Mouse (Mus musculus) myocyte (in vitro differentiated cells): ENCODE measurements around the gene Gm6377. TPM values are rescaled to one million over a fixed set of nuclear protein-coding genes. Genes with fewer than 3 reads are reported as not detected.
A peak's percentile ranks its signal among the peaks of the same experiment; 100 is the strongest.

Experiments
- H3K27me3 ChIP-seq: one replicate; pipeline ENCODE4 v1.6.1; 2011; ENCODE audit not compliant: control insufficient read depth, insufficient read depth, insufficient read length
- H3K36me3 ChIP-seq: one replicate; pipeline ENCODE4 v1.6.1; 2011; ENCODE audit not compliant: control insufficient read depth, insufficient read depth
- H3K4me2 ChIP-seq: one replicate; pipeline ENCODE4 v1.6.1; 2011; ENCODE audit warnings: low read depth, control low read depth
- H3K4me3 ChIP-seq: one replicate; pipeline ENCODE4 v1.5.1; 2011; ENCODE audit warnings: mild to moderate bottlenecking, control low read depth, moderate library complexity
- H3K79me2 ChIP-seq: one replicate; pipeline ENCODE4 v1.6.1; 2011; ENCODE audit not compliant: control insufficient read depth, insufficient read depth
- H3ac ChIP-seq: one replicate; pipeline ENCODE4 v1.6.1; 2011; ENCODE audit not compliant: control insufficient read depth, insufficient read length
- CEBPB ChIP-seq: IDR thresholded peaks from 2 replicates; pipeline ENCODE4 v1.6.1; 2011; ENCODE audit warnings: mild to moderate bottlenecking, moderate library complexity; ENCODE audit not compliant: poor library complexity, insufficient read depth, severe bottlenecking
- E2F4 ChIP-seq: IDR thresholded peaks from one replicate; pipeline ENCODE4 v1.6.1; 2011; ENCODE audit warnings: mild to moderate bottlenecking, control low read depth, moderate library complexity; ENCODE audit not compliant: insufficient read depth
- MAX ChIP-seq: IDR thresholded peaks from one replicate; pipeline ENCODE4 v1.6.1; 2011; ENCODE audit warnings: low read depth, mild to moderate bottlenecking, control low read depth
- MYOD1 ChIP-seq, 3 experiments: IDR thresholded peaks; one replicate each; pipeline ENCODE4 v1.6.1; 2011; ENCODE audit warnings: control low read depth in 2 of 3, low read depth in 2 of 3, mild to moderate bottlenecking in 2 of 3, moderate library complexity in 1 of 3; ENCODE audit not compliant: insufficient read length in 2 of 3, control insufficient read depth in 1 of 3
- MYOG ChIP-seq, 3 experiments: IDR thresholded peaks; one replicate each; pipeline ENCODE4 v1.6.1; 2011; ENCODE audit warnings: control low read depth in 2 of 3, low read depth in 2 of 3, mild to moderate bottlenecking in 2 of 3; ENCODE audit not compliant: insufficient read length in 2 of 3, control insufficient read depth in 1 of 3, insufficient read depth in 1 of 3
- POLR2A ChIP-seq: IDR thresholded peaks from one replicate; pipeline ENCODE4 v1.6.1; 2011; ENCODE audit warnings: low read depth, mild to moderate bottlenecking, control low read depth, moderate library complexity; ENCODE audit not compliant: insufficient read length
- POLR2AphosphoS2 ChIP-seq: IDR thresholded peaks from one replicate; pipeline ENCODE4 v1.6.1; 2011; ENCODE audit warnings: low read depth, control low read depth; ENCODE audit not compliant: insufficient read length
- REST ChIP-seq: IDR thresholded peaks from one replicate; pipeline ENCODE4 v1.6.1; 2011; ENCODE audit warnings: mild to moderate bottlenecking, control low read depth, moderate library complexity; ENCODE audit not compliant: insufficient read depth, insufficient read length
- SRF ChIP-seq: IDR thresholded peaks from one replicate; pipeline ENCODE4 v1.6.1; 2011; ENCODE audit warnings: low read depth; ENCODE audit not compliant: control insufficient read depth, insufficient read length
- TCF12 ChIP-seq: IDR thresholded peaks from one replicate; pipeline ENCODE4 v1.6.1; 2011; ENCODE audit warnings: mild to moderate bottlenecking, control low read depth; ENCODE audit not compliant: poor library complexity, insufficient read depth, severe bottlenecking
- TCF3 ChIP-seq: IDR thresholded peaks from one replicate; pipeline ENCODE4 v1.6.1; 2011; ENCODE audit warnings: low read depth, control low read depth; ENCODE audit not compliant: insufficient read length
- USF1 ChIP-seq: IDR thresholded peaks from one replicate; pipeline ENCODE4 v1.6.1; 2011; ENCODE audit warnings: low read depth, mild to moderate bottlenecking, control low read depth, moderate library complexity
- polyA plus RNA-seq: library from polyadenylated mRNA; unstranded; fragments of >200 nt; fragmentation: generic; extraction: Trizol; gene quantifications from one replicate; pipeline ENCODE4 v1.2.1, GENCODE M21; 2012; ENCODE audit warnings: missing spikeins

Gm6377 gene
- polyA plus RNA-seq, 1 experiment: not detected

DNA sequence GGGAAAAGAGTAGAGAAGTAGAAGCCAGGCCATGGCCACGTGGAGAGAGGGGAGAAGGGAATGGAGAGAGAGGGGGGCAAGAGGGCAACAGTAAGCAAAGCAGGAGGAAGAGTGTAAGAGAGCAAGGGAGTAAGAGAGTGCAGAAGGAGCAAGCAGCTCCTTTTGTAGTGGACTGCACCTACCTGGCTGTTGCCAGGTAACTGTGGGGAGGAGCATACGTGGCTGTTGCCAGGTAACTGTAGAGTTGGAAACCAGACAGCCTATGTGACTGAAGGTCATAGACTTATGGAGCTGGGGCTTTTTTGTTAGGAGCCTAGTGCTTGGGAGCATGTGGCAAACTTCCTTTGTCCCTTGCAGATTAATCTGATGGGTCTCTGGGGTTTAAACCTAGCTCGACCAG is 21.1 kb upstream of the Gm6377 start:
- no peak overlapping the region for H3K4me2 ChIP-seq
- H3K27me3 ChIP-seq: no peaks in the 10 kb centered on the region
- no peaks in the 10 kb centered on the region for H3K79me2 ChIP-seq
- no peaks in the 10 kb centered on the region for H3K36me3 ChIP-seq
- TF ChIP-seq MYOG (IDR thresholded peaks at IDR 0.05; ENCODE audit: control insufficient read depth in 1 of 3, insufficient read depth in 1 of 3, insufficient read length in 2 of 3, low read depth in 2 of 3): no peak
- no peak for TF ChIP-seq E2F4
- TF ChIP-seq REST: no peak
- TF ChIP-seq POLR2A: no peak
- TF ChIP-seq CEBPB: no peak
- no peak for TF ChIP-seq POLR2AphosphoS2
- TF ChIP-seq TCF12: no peak
- TF ChIP-seq MYOD1 (IDR thresholded peaks at IDR 0.05; ENCODE audit: control insufficient read depth in 1 of 3, insufficient read length in 2 of 3, low read depth in 2 of 3): no peak
- TF ChIP-seq TCF3: no peak
- TF ChIP-seq USF1: no peak
- TF ChIP-seq SRF: no peak
- TF ChIP-seq MAX: no peak
- H3ac ChIP-seq: no peak overlapping the region
- no peak overlapping the region for H3K4me3 ChIP-seq

DNA sequence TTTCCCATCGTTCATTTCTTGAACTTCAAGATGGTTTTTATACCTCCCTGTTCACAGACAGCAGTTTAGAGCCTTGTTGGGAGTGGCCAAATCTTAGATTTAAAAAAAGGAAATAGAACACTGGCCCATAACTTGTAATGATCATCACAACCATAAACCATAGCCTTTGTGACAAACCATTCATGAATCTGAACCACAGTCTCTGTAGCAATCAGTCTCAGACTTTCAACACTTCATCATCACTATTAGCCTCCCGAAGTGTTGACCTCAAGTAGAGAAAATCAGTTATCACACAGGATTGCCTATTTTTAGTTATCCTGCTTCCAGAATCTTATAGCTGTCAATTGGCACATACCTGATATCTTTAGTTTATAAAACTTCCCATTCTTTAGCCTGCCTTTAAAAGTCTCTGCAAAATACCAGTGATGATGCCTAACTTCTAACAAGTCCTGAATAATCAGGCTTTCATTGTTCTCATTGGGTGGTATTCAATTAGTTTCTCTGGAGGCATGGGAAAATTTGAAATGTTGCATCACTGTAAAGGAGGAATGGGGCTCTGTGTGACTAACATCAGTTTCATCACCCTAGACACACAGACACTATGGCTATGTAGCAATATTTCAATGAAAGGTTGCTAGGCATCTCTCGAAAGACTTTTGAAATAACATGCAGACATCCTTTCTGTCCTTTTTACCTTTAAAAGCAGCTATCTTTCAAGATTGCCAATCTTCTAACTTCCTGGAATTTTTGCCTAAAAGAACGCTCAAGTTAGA is 11.7 kb upstream of the Gm6377 start:
- no peaks in the 10 kb centered on the region for H3K79me2 ChIP-seq
- H3ac ChIP-seq: no peak overlapping the region
- H3K27me3 ChIP-seq: no peaks in the 10 kb centered on the region
- TF ChIP-seq CEBPB: peak; percentile 42; the same call in 1 of the 2 replicates
- TF ChIP-seq SRF: no peak
- no peak for TF ChIP-seq POLR2A
- H3K4me3 ChIP-seq: no peak overlapping the region
- no peak overlapping the region for H3K4me2 ChIP-seq
- no peaks in the 10 kb centered on the region for H3K36me3 ChIP-seq

DNA sequence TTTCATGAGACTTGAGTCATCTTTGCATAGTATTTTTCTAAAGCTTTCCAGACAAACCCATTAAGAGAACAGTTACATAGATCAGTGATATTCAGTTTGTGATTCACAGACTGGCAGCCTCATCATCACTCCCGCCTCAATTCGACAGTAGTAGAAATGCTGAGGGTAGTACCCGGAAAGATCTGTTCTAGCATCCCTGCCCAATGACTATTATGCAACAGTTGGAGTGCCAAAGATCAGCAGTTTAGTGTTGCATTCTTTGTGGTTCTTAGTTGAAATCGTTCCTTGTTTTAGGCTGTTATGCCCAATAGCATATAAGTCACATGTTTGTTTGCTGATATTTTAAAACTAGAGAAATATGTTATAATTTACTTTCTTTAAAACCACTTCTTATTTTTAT is 6.9 kb upstream of the Gm6377 start:
- Histone ChIP-seq H3ac (no peak overlapping the region), H3K4me3 (no peak overlapping the region), H3K79me2 (no peaks in the 10 kb centered on the region), H3K4me2 (no peak overlapping the region), H3K36me3 (no peaks in the 10 kb centered on the region), H3K27me3 (no peaks in the 10 kb centered on the region)
- TF ChIP-seq CEBPB (0 out of 2 replicates have a peak, but pooled peaks have one; percentile 0), MYOD1 (IDR thresholded peaks at IDR 0.05; ENCODE audit: control insufficient read depth in 1 of 3, insufficient read length in 2 of 3, low read depth in 2 of 3) (no peak)

DNA sequence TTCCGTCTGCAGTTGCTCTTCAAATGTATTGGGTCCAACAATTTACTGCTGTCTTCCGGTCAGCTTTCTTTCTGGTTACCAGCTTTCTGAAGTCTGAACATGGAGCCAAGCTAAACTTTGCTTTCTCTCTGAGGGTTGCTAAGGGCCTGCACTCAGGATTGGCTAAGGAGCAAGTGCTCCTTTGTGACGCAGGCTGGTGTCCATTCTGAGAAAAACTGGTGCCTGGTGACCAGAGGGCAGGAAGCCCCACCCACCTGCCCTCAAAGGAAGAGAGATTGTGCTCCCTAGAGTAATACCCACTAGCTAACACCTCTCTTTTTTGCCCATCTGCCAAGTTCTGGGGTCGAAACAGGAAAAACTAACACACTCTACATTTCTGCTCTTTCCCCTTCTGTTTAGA is 5.6 kb upstream of the Gm6377 start:
- Histone ChIP-seq H3K4me2 (peak overlapping the region; percentile 45), H3ac (no peak overlapping the region), H3K27me3 (no peaks in the 10 kb centered on the region), H3K79me2 (no peaks in the 10 kb centered on the region), H3K4me3 (no peak overlapping the region), H3K36me3 (no peaks in the 10 kb centered on the region)
- TF ChIP-seq MYOD1 (IDR thresholded peaks at IDR 0.05; ENCODE audit: control insufficient read depth in 1 of 3, insufficient read length in 2 of 3, low read depth in 2 of 3): no peak
- TF ChIP-seq CEBPB: no peak
- TF ChIP-seq POLR2A: no peak
- no peak for TF ChIP-seq REST
- no peak for TF ChIP-seq TCF3
- TF ChIP-seq MYOG (IDR thresholded peaks at IDR 0.05; ENCODE audit: control insufficient read depth in 1 of 3, insufficient read depth in 1 of 3, insufficient read length in 2 of 3, low read depth in 2 of 3): no peak
- no peak for TF ChIP-seq MAX
- no peak for TF ChIP-seq TCF12
- TF ChIP-seq USF1: no peak
- TF ChIP-seq POLR2AphosphoS2: no peak
- TF ChIP-seq SRF: no peak
- no peak for TF ChIP-seq E2F4

DNA sequence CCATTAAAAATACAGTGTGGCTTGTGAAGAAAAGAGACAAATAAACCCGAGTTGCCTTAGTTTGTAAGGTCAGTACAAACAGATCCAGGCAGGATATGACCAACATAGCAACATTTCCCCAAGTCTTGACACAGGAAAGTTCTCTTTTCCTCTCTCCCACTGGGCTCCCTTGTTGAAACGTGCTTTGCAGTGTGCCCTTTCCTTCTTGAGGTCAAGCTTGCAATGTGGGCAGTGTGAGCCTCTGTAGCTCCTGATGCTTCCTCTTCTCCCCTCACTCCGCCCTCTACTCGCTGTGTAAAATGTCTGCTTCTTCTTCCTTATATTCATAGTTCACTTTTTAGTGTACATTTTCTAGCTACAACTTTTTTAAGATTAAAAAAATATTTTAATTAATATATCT is 5.1 kb upstream of the Gm6377 start:
- Histone ChIP-seq H3K27me3 (no peaks in the 10 kb centered on the region), H3K79me2 (no peaks in the 10 kb centered on the region), H3K4me2 (peak overlapping the region; percentile 45), H3ac (no peak overlapping the region), H3K36me3 (no peaks in the 10 kb centered on the region), H3K4me3 (no peak overlapping the region)
- TF ChIP-seq MAX: no peak
- TF ChIP-seq MYOG (IDR thresholded peaks at IDR 0.05; ENCODE audit: control insufficient read depth in 1 of 3, insufficient read depth in 1 of 3, insufficient read length in 2 of 3, low read depth in 2 of 3): no peak
- no peak for TF ChIP-seq REST
- no peak for TF ChIP-seq CEBPB
- TF ChIP-seq E2F4: no peak
- TF ChIP-seq POLR2AphosphoS2: no peak
- no peak for TF ChIP-seq TCF12
- TF ChIP-seq SRF: no peak
- no peak for TF ChIP-seq USF1
- TF ChIP-seq MYOD1 (IDR thresholded peaks at IDR 0.05; ENCODE audit: control insufficient read depth in 1 of 3, insufficient read length in 2 of 3, low read depth in 2 of 3): no peak
- no peak for TF ChIP-seq TCF3
- no peak for TF ChIP-seq POLR2A
